Mouse (Mus musculus): ENCODE results near the gene Tmem87a.

The Tmem87a gene

GRCm38 (mm10) chr2:120403986-120404822 is at the start of gene Tmem87a:
Gene Tmem87a, minus strand, starts transcription at chr2:120404113.
- peak; percentile 99 for DNase-seq (ENCODE audit: low read depth, low spot score)

GRCm38 (mm10) chr2:120452600-120452999 is 48.7 kb upstream of the Tmem87a start:
- DNase-seq (ENCODE audit: low read depth, low spot score): peak; percentile 24

- no peak for DNase-seq (ENCODE audit: low read depth, low spot score)
Measured at GRCm38 (mm10) chr2:120450724-120451123, 46.8 kb upstream of the Tmem87a start.

GRCm38 (mm10) chr2:120447306-120447705 is 43.4 kb upstream of the Tmem87a start:
- DNase-seq (ENCODE audit: low read depth, low spot score): no peak

GRCm38 (mm10) chr2:120446373-120446772 is 42.5 kb upstream of the Tmem87a start:
- no peak for DNase-seq (ENCODE audit: low read depth, low spot score)

GRCm38 (mm10) chr2:120444486-120444885 is 40.6 kb upstream of the Tmem87a start:
- DNase-seq (ENCODE audit: low read depth, low spot score): no peak

GRCm38 (mm10) chr2:120424386-120424785 is 20.5 kb upstream of the Tmem87a start:
- DNase-seq (ENCODE audit: low read depth, low spot score): no peak

GRCm38 (mm10) chr2:120414738-120415414 is 11.0 kb upstream of the Tmem87a start:
- DNase-seq (ENCODE audit: low read depth, low spot score): peak; percentile 92

- DNase-seq (ENCODE audit: low read depth, low spot score): peak; percentile 39
Measured at GRCm38 (mm10) chr2:120414113-120414512, 10.2 kb upstream of the Tmem87a start.

- no peak for DNase-seq (ENCODE audit: low read depth, low spot score)
Measured at GRCm38 (mm10) chr2:120411096-120411628, 7.2 kb upstream of the Tmem87a start.

GRCm38 (mm10) chr2:120404823-120405765 is 1.2 kb upstream of the Tmem87a start:
- DNase-seq (ENCODE audit: low read depth, low spot score): peak; percentile 20

- no peak for DNase-seq (ENCODE audit: low read depth, low spot score)
Measured at GRCm38 (mm10) chr2:120403653-120403985, 294 bp downstream of the Tmem87a start, which contains the start of gene Ganc. Gene Ganc, plus strand, starts transcription at chr2:120403896.

- no peak for DNase-seq (ENCODE audit: low read depth, low spot score)
Measured at GRCm38 (mm10) chr2:120402813-120403212, 1.1 kb downstream of the Tmem87a start.

- DNase-seq (ENCODE audit: low read depth, low spot score): no peak
Measured at GRCm38 (mm10) chr2:120397951-120398350, 6.0 kb downstream of the Tmem87a start.

- no peak for DNase-seq (ENCODE audit: low read depth, low spot score)
Measured at GRCm38 (mm10) chr2:120392406-120392805, 11.5 kb downstream of the Tmem87a start.

- DNase-seq (ENCODE audit: low read depth, low spot score): no peak
Measured at GRCm38 (mm10) chr2:120390934-120391333, 13.0 kb downstream of the Tmem87a start.

- DNase-seq (ENCODE audit: low read depth, low spot score): peak; percentile 7
Measured at GRCm38 (mm10) chr2:120389376-120389775, 14.5 kb downstream of the Tmem87a start.

GRCm38 (mm10) chr2:120387291-120387690 is 16.6 kb downstream of the Tmem87a start:
- DNase-seq (ENCODE audit: low read depth, low spot score): no peak

- DNase-seq (ENCODE audit: low read depth, low spot score): no peak
Measured at GRCm38 (mm10) chr2:120386264-120386663, 17.6 kb downstream of the Tmem87a start.

- peak; percentile 42 for DNase-seq (ENCODE audit: low read depth, low spot score)
Measured at GRCm38 (mm10) chr2:120373858-120374257, 30.1 kb downstream of the Tmem87a start.

- DNase-seq (ENCODE audit: low read depth, low spot score): no peak
Measured at GRCm38 (mm10) chr2:120367416-120368207, 36.3 kb downstream of the Tmem87a start.

Data from brain, adult 2 months (tissue).